Mouse (Mus musculus): ENCODE measurements around the gene Acaa1a. TPM values are rescaled to one million over a fixed set of nuclear protein-coding genes. Genes with fewer than 3 reads are reported as not detected.
A peak's percentile ranks its signal among the peaks of the same experiment; 100 is the strongest.

The Acaa1a gene
- 122 and 124 TPM in 2 replicates for polyA plus RNA-seq (2015; fragmentation: Nextera tagmentation; extraction: Ambion mirVana)

DNA sequence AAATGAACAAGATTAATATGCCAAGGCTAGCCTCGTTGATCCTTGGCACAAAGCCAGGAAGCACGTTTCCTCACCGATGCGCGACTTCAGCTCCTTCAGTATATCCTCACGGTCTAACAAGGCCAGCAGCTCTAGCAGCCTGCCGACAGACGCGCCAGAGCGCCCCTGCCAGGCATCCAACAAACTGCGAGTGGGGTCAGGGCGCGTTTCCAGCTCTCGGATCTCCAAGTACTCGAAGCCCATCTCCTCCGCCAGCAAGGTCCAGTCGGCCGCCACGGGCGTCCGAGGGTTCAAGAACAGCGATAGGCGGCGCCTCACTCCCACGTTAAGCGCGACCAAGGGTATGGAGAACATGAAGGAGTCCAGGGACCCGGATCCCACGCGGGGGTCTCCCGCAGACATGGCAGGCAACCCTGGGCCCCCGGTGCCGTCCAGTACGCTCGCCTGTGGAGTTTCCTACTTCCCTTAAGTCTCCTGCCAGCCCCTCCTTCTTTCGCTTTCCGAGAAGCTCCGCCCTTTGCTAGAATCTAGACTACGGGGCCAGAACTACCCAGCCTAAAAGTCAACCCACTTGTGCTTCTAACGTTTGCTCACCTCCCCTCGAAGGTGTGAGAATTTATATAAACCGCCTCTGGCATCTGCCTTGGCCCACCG, at the start of gene Acaa1a:
Gene Acaa1a, plus strand, starts transcription at position 119 of the 654 bp plus-strand sequence.
- under 1% methylated on average over 43 of the region's 43 CpGs for WGBS
- peak within 1 kb of the TSS; percentile 72 for H3K4me2 ChIP-seq (ENCODE audit: low read length)

DNA sequence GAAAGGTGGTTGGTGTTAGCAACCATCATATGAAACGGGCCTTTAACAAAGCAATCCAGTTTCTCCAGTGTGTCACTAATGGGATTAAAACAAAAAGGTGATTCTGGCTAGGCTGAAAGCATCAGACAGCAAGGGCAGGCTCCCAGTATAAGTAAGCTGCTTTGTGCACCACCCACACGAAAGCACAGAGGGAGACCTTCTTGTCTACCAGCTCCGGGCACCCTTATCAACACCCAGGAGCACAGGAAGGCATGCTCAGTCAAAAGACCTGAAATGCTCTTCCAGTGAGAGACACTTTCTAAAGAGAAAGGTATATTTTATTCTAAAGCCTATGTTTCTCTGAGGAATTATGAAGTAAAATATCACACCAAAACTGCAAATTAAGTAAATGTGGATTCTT, 48.7 kb upstream of the Acaa1a start:
- no peak overlapping the region for H3K4me2 ChIP-seq (ENCODE audit: low read length)

More for the DNA sequence above, at the start of gene Acaa1a:
- 0 out of 2 replicates have a peak, but pooled peaks cover 4% of the 10 kb centered on the region for H3K27me3 ChIP-seq (replicated peaks; ENCODE audit: control insufficient read depth, insufficient read depth, low read length)
- H3K9me3 ChIP-seq (ENCODE audit: control insufficient read depth, low read length), result no peaks in the 10 kb centered on the region
- peak within 1 kb of the TSS; percentile 81 for H3K27ac ChIP-seq (ENCODE audit: low read depth, low read length)
- H3K4me3 ChIP-seq (ENCODE audit: low read length), result peak within 1 kb of the TSS; percentile 54
- ATAC-seq, result no peak
- H3K4me1 ChIP-seq (ENCODE audit: control insufficient read depth, insufficient read depth, low read depth, low read length), result peaks cover 24% of the 10 kb centered on the region
- peak within 1 kb of the TSS; percentile 74 for H3K9ac ChIP-seq (ENCODE audit: low read depth, low read length)
- peaks cover 11% of the 10 kb centered on the region for H3K36me3 ChIP-seq (ENCODE audit: control insufficient read depth, insufficient read depth, low read length)

DNA sequence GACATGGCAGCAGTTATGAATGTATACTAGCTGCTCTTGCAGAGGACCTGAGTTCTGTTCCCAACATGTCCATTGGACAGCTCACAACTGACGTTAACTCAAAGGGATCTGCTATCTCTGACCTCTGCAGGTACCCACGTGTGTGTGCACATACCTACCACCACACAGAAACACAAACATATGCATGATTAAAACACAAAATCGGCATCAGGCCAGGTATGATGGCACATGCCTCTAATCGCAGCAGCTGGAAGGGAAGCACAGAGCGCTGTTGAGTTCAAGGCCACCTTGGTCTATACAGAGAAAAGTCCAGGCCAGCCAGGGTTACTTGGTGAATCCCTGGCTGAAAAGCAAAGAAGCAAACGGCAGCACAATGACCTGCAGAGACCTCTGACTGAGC, 41.8 kb upstream of the Acaa1a start:
- Histone ChIP-seq H3K36me3 (ENCODE audit: control insufficient read depth, insufficient read depth, low read length) (0 out of 2 replicates have a peak, but pooled peaks cover 2% of the 10 kb centered on the region), H3K4me2 (ENCODE audit: low read length) (no peak overlapping the region), H3K9ac (ENCODE audit: low read depth, low read length) (no peak overlapping the region), H3K9me3 (ENCODE audit: control insufficient read depth, low read length) (no peaks in the 10 kb centered on the region), H3K27ac (ENCODE audit: low read depth, low read length) (no peak overlapping the region), H3K27me3 (replicated peaks; ENCODE audit: control insufficient read depth, insufficient read depth, low read length) (no peaks in the 10 kb centered on the region), H3K4me1 (ENCODE audit: control insufficient read depth, insufficient read depth, low read depth, low read length) (no peaks in the 10 kb centered on the region), H3K4me3 (ENCODE audit: low read length) (no peak overlapping the region)
- ATAC-seq, result no peak
- WGBS, result 88% methylated on average over 6 of the region's 6 CpGs

More for the DNA sequence above, 48.7 kb upstream of the Acaa1a start:
- ATAC-seq, result no peak
- Histone ChIP-seq H3K4me3 (ENCODE audit: low read length) (no peak overlapping the region), H3K9me3 (ENCODE audit: control insufficient read depth, low read length) (no peaks in the 10 kb centered on the region), H3K4me1 (ENCODE audit: control insufficient read depth, insufficient read depth, low read depth, low read length) (no peaks in the 10 kb centered on the region), H3K27me3 (replicated peaks; ENCODE audit: control insufficient read depth, insufficient read depth, low read length) (no peaks in the 10 kb centered on the region), H3K9ac (ENCODE audit: low read depth, low read length) (no peak overlapping the region), H3K36me3 (ENCODE audit: control insufficient read depth, insufficient read depth, low read length) (peaks cover 3% of the 10 kb centered on the region; the same call in 1 of the 2 replicates), H3K27ac (ENCODE audit: low read depth, low read length) (no peak overlapping the region)
- 89% methylated on average over 3 of the region's 3 CpGs for WGBS

DNA sequence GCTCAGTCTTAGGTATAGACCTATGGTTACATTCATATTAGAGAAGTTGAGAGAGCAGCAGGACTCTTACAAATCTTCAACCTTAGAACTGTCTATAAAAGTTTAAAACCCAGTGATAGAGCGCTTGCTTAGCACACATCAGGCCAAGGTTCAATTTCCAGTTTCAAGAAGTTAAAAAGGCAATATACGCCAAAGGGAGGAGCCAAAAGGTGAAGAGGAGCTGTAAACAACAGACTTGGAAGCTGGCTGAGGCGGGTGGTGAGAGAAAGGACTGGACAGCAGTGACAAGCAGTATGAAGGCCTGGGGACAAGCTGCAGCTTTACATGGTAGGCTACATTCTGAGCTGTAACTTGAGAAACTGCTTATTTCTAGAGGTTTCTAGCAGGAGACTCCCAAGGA, 40.9 kb upstream of the Acaa1a start:
- H3K4me1 ChIP-seq (ENCODE audit: control insufficient read depth, insufficient read depth, low read depth, low read length), result no peaks in the 10 kb centered on the region
- no peaks in the 10 kb centered on the region for H3K9me3 ChIP-seq (ENCODE audit: control insufficient read depth, low read length)
- H3K4me3 ChIP-seq (ENCODE audit: low read length), result no peak overlapping the region
- no peak for ATAC-seq
- no peak overlapping the region for H3K27ac ChIP-seq (ENCODE audit: low read depth, low read length)
- peaks cover 5% of the 10 kb centered on the region; the same call in 1 of the 2 replicates for H3K36me3 ChIP-seq (ENCODE audit: control insufficient read depth, insufficient read depth, low read length)
- H3K4me2 ChIP-seq (ENCODE audit: low read length), result no peak overlapping the region
- WGBS, result 93% methylated on average over 3 of the region's 3 CpGs
- H3K9ac ChIP-seq (ENCODE audit: low read depth, low read length), result no peak overlapping the region
- no peaks in the 10 kb centered on the region for H3K27me3 ChIP-seq (replicated peaks; ENCODE audit: control insufficient read depth, insufficient read depth, low read length)

DNA sequence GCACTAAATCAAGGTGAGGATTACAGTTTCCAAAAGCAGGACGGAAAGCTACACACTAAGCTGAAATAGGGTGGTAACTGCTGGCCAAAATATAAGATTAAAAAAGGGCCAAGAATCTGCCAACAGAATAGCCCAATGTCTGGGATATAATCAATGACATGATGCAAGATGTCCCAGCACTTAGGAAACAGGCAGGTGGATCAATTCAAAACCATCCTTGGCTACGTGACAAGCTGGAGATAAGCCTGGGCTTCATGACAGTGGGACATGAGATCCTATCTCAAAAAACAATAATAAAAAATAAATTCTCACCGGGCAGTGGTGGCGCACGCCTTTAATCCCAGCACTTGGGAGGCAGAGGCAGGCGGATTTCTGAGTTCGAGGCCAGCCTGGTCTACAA, 33.6 kb upstream of the Acaa1a start:
- Histone ChIP-seq H3K9ac (ENCODE audit: low read depth, low read length) (no peak overlapping the region), H3K27ac (ENCODE audit: low read depth, low read length) (no peak overlapping the region), H3K27me3 (replicated peaks; ENCODE audit: control insufficient read depth, insufficient read depth, low read length) (no peaks in the 10 kb centered on the region), H3K4me2 (ENCODE audit: low read length) (no peak overlapping the region), H3K36me3 (ENCODE audit: control insufficient read depth, insufficient read depth, low read length) (peaks cover 5% of the 10 kb centered on the region; the same call in 1 of the 2 replicates), H3K9me3 (ENCODE audit: control insufficient read depth, low read length) (no peaks in the 10 kb centered on the region), H3K4me3 (ENCODE audit: low read length) (no peak overlapping the region), H3K4me1 (ENCODE audit: control insufficient read depth, insufficient read depth, low read depth, low read length) (no peaks in the 10 kb centered on the region)
- WGBS, result 94% methylated on average over 7 of the region's 7 CpGs
- no peak for ATAC-seq

DNA sequence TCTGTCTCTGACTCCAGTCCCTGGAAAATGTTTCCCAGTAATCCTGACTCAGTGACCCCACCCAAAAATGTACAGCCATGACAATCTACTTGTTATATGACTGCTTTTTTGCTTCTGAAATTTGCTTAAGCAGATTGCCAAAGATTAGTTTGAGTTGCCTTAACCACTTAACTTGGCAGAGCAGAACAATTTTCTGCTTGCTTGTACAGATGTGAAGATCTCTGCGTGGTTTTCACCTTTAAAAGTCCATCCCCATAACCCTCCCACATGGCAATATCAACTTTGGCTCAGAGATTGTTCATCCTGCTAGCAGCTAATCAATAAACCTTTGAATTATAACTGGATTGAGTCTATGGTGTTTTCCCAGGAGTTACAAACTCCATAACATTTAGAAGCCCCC, 30.4 kb upstream of the Acaa1a start:
- H3K27ac ChIP-seq (ENCODE audit: low read depth, low read length), result no peak overlapping the region
- 85% methylated on average over 1 of the region's 1 CpGs for WGBS
- H3K27me3 ChIP-seq (replicated peaks; ENCODE audit: control insufficient read depth, insufficient read depth, low read length), result no peaks in the 10 kb centered on the region
- H3K9me3 ChIP-seq (ENCODE audit: control insufficient read depth, low read length), result no peaks in the 10 kb centered on the region
- ATAC-seq, result no peak
- no peak overlapping the region for H3K4me3 ChIP-seq (ENCODE audit: low read length)
- no peaks in the 10 kb centered on the region for H3K4me1 ChIP-seq (ENCODE audit: control insufficient read depth, insufficient read depth, low read depth, low read length)
- no peaks in the 10 kb centered on the region for H3K36me3 ChIP-seq (ENCODE audit: control insufficient read depth, insufficient read depth, low read length)
- no peak overlapping the region for H3K4me2 ChIP-seq (ENCODE audit: low read length)
- H3K9ac ChIP-seq (ENCODE audit: low read depth, low read length), result no peak overlapping the region

DNA sequence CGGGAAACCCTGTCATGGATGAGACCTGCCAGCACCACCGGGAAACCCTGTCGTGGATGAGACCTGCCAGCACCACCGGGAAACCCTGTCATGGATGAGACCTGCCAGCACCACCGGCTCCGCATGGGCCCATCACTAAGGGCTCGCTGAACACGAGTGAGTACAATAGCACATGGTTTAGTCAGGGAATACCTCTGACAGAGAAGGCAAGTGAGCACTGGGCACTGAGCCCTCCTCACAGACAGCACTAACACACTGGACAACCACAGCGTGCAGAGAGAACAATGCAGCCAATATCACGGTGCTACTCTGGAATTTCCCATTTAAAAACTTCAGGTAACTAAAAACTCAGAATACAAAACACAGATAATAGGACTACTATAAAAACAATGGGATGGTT, 26.4 kb upstream of the Acaa1a start:
- H3K4me1 ChIP-seq (ENCODE audit: control insufficient read depth, insufficient read depth, low read depth, low read length), result no peaks in the 10 kb centered on the region
- H3K4me3 ChIP-seq (ENCODE audit: low read length), result no peak overlapping the region
- 78% methylated on average over 10 of the region's 10 CpGs for WGBS
- no peak overlapping the region for H3K9ac ChIP-seq (ENCODE audit: low read depth, low read length)
- H3K27me3 ChIP-seq (replicated peaks; ENCODE audit: control insufficient read depth, insufficient read depth, low read length), result no peaks in the 10 kb centered on the region
- no peak overlapping the region for H3K27ac ChIP-seq (ENCODE audit: low read depth, low read length)
- H3K9me3 ChIP-seq (ENCODE audit: control insufficient read depth, low read length), result no peaks in the 10 kb centered on the region
- ATAC-seq, result no peak
- H3K4me2 ChIP-seq (ENCODE audit: low read length), result no peak overlapping the region
- no peaks in the 10 kb centered on the region for H3K36me3 ChIP-seq (ENCODE audit: control insufficient read depth, insufficient read depth, low read length)

DNA sequence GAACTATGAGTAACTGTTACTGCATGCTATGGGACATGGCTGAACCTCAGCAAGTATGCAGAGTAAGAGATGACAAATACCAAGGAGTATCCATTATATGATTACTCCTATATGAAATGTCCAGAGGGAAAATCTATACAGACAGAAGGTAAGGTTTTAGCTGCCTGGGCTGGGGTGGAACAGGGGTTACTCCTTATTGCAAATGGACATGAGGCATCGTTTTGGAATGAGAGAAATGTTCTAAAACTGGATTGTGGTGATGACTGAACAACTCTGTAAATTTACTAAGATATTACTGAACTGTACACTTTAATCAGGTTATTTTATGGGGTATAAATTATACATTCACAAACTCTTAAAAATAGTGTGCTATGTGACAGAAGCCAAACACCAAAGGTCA, 20.6 kb upstream of the Acaa1a start:
- no peaks in the 10 kb centered on the region for H3K9me3 ChIP-seq (ENCODE audit: control insufficient read depth, low read length)
- WGBS, result 91% methylated on average over 1 of the region's 1 CpGs
- no peak overlapping the region for H3K27ac ChIP-seq (ENCODE audit: low read depth, low read length)
- H3K27me3 ChIP-seq (replicated peaks; ENCODE audit: control insufficient read depth, insufficient read depth, low read length), result no peaks in the 10 kb centered on the region
- H3K36me3 ChIP-seq (ENCODE audit: control insufficient read depth, insufficient read depth, low read length), result no peaks in the 10 kb centered on the region
- H3K4me2 ChIP-seq (ENCODE audit: low read length), result no peak overlapping the region
- ATAC-seq, result no peak
- no peak overlapping the region for H3K9ac ChIP-seq (ENCODE audit: low read depth, low read length)
- peaks cover 20% of the 10 kb centered on the region for H3K4me1 ChIP-seq (ENCODE audit: control insufficient read depth, insufficient read depth, low read depth, low read length)
- no peak overlapping the region for H3K4me3 ChIP-seq (ENCODE audit: low read length)

DNA sequence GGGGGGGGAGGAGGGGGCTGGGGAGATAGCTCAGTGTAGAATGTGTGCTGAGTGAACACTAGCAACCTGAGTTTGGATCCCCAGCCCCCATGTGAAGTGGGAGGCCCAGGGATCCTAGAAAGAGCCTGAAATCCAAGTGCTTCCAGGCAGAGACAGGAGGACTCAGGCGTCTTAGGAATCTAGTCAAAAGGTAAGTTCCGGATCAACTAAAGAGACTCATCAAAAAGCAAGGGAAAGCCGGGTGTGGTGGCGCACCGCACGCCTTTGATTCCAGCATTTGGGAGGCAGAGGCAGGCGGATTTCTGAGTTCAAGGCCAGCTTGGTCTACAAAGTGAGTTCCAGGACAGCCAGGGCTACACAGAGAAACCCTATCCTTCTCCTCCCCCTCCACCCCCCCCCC, 19.0 kb upstream of the Acaa1a start:
- 87% methylated on average over 7 of the region's 7 CpGs for WGBS
- Histone ChIP-seq H3K4me2 (ENCODE audit: low read length) (peak overlapping the region; percentile 87), H3K27ac (ENCODE audit: low read depth, low read length) (no peak overlapping the region), H3K36me3 (ENCODE audit: control insufficient read depth, insufficient read depth, low read length) (no peaks in the 10 kb centered on the region), H3K4me3 (ENCODE audit: low read length) (no peak overlapping the region), H3K4me1 (ENCODE audit: control insufficient read depth, insufficient read depth, low read depth, low read length) (peaks cover 20% of the 10 kb centered on the region), H3K9me3 (ENCODE audit: control insufficient read depth, low read length) (no peaks in the 10 kb centered on the region), H3K27me3 (replicated peaks; ENCODE audit: control insufficient read depth, insufficient read depth, low read length) (no peaks in the 10 kb centered on the region), H3K9ac (ENCODE audit: low read depth, low read length) (no peak overlapping the region)
- no peak for ATAC-seq
